Mouse (Mus musculus) thymus, postnatal 4 days (tissue): ENCODE data around the gene Tapbp.

Experiments
- DNase-seq: peaks from one replicate; pipeline ENCODE4 v3.0.0; 2021

Tapbp gene

GRCm38 (mm10) chr17:33925406-33926116, 9.9 kb downstream of the Tapbp start:
- DNase-seq = peak; percentile 16

- peak; percentile 55 for DNase-seq
Measured at GRCm38 (mm10) chr17:33926207-33926932, 10.7 kb downstream of the Tapbp start.

GRCm38 (mm10) chr17:33928251-33928947, 12.7 kb downstream of the Tapbp start:
- no peak for DNase-seq

GRCm38 (mm10) chr17:33929371-33930279, 13.9 kb downstream of the Tapbp start, which contains the start of gene Rgl2:
Gene Rgl2 (plus strand): TSS chr17:33929543.
- DNase-seq = peak; percentile 99

GRCm38 (mm10) chr17:33930280-33931158, 14.8 kb downstream of the Tapbp start:
- DNase-seq = peak; percentile 80

GRCm38 (mm10) chr17:33931159-33931866, 15.6 kb downstream of the Tapbp start:
- peak; percentile 45 for DNase-seq

GRCm38 (mm10) chr17:33931947-33932346, 16.2 kb downstream of the Tapbp start:
- no peak for DNase-seq

GRCm38 (mm10) chr17:33932448-33932847, 16.7 kb downstream of the Tapbp start:
- DNase-seq = no peak

- no peak for DNase-seq
Measured at GRCm38 (mm10) chr17:33932970-33933369, 17.3 kb downstream of the Tapbp start.

- DNase-seq = no peak
Measured at GRCm38 (mm10) chr17:33935422-33936055, 19.8 kb downstream of the Tapbp start.

GRCm38 (mm10) chr17:33936993-33937392, 21.3 kb downstream of the Tapbp start:
- peak; percentile 16 for DNase-seq

- no peak for DNase-seq
Measured at GRCm38 (mm10) chr17:33938783-33939182, 23.1 kb downstream of the Tapbp start.

GRCm38 (mm10) chr17:33940206-33940805, 24.6 kb downstream of the Tapbp start, which contains the start of the genes Pfdn6 and Wdr46:
Gene Pfdn6 (minus strand): TSS chr17:33940343.
Gene Wdr46 (plus strand): TSS chr17:33940660.
- peak; percentile 93 for DNase-seq

GRCm38 (mm10) chr17:33940981-33941380, 25.3 kb downstream of the Tapbp start:
- peak; percentile 62 for DNase-seq

- peak; percentile 41 for DNase-seq
Measured at GRCm38 (mm10) chr17:33941381-33941780, 25.7 kb downstream of the Tapbp start.

GRCm38 (mm10) chr17:33943454-33943853, 27.8 kb downstream of the Tapbp start:
- DNase-seq = no peak

- peak; percentile 50 for DNase-seq
Measured at GRCm38 (mm10) chr17:33947430-33948089, 31.9 kb downstream of the Tapbp start.

GRCm38 (mm10) chr17:33948090-33948904, 32.6 kb downstream of the Tapbp start:
- peak; percentile 43 for DNase-seq
